Comparison of ENCODE assay signal across 9 mouse cellular contexts in genomic region chr2:93643403-93643780, GRCm38 (mm10). TPM values are rescaled to one million over a fixed set of nuclear protein-coding genes. Genes with fewer than 3 reads are reported as not detected.
DNase-seq lines count a peak whose midpoint lies in the region; ATAC-seq lines count a peak whose summit lies in the region.
"Had no signal": no experiment of that assay in that cellular context is flagged by ENCODE, and none has a peak within 500 bp of the region (broad histone marks: within the 10 kb centered on the region; RNA-seq: fewer than 3 reads in every experiment).

No protein-coding gene starts in this region.

- ATAC-seq in heart, embryonic 15.5 days (replicated peaks; ENCODE audit: insufficient number of reproducible peaks, insufficient read depth, low FRiP score, low read depth) = no peak
- no peak for ATAC-seq in embryonic facial prominence, embryonic 14.5 days (ENCODE audit: low read depth)
- no peak for ATAC-seq in hindbrain, embryonic 16.5 days
- ATAC-seq in midbrain, embryonic 14.5 days (ENCODE audit: low FRiP score, low TSS enrichment) = no peak

- peaks cover 91% of the 10 kb centered on the region for H3K27me3 ChIP-seq in heart, embryonic 15.5 days
- peaks cover 39% of the 10 kb centered on the region for H3K27me3 ChIP-seq in embryonic facial prominence, embryonic 14.5 days (replicated peaks; ENCODE audit: control insufficient read depth, insufficient read depth, low read length)
- peaks cover 47% of the 10 kb centered on the region for H3K27me3 ChIP-seq in hindbrain, embryonic 16.5 days (replicated peaks; ENCODE audit: control insufficient read depth, insufficient read depth, low read length)
- peaks cover 91% of the 10 kb centered on the region for H3K27me3 ChIP-seq in midbrain, embryonic 14.5 days (ENCODE audit: control insufficient read depth, insufficient read depth, low read length)

- H3K9me3 ChIP-seq in heart, embryonic 15.5 days (replicated peaks) = no peaks in the 10 kb centered on the region
- no peaks in the 10 kb centered on the region for H3K9me3 ChIP-seq in embryonic facial prominence, embryonic 14.5 days (ENCODE audit: control insufficient read depth, low read length)
- H3K9me3 ChIP-seq in hindbrain, embryonic 16.5 days (ENCODE audit: control insufficient read depth, low read length) = no peaks in the 10 kb centered on the region
- no peaks in the 10 kb centered on the region for H3K9me3 ChIP-seq in midbrain, embryonic 14.5 days (ENCODE audit: control insufficient read depth, low read length)

- WGBS in heart, embryonic 15.5 days = 5% methylated on average over 28 of the region's 28 CpGs
- 2% methylated on average over 28 of the region's 28 CpGs for WGBS in embryonic facial prominence, embryonic 14.5 days
- 1% methylated on average over 28 of the region's 28 CpGs for WGBS in hindbrain, embryonic 16.5 days
- WGBS in midbrain, embryonic 14.5 days = 2% methylated on average over 28 of the region's 28 CpGs

- peaks cover 30% of the 10 kb centered on the region for H3K4me1 ChIP-seq in heart, embryonic 15.5 days (replicated peaks)
- peaks cover 16% of the 10 kb centered on the region for H3K4me1 ChIP-seq in embryonic facial prominence, embryonic 14.5 days (ENCODE audit: control insufficient read depth, insufficient read depth, low read length)
- H3K4me1 ChIP-seq in hindbrain, embryonic 16.5 days (ENCODE audit: control insufficient read depth, insufficient read depth, low read depth, low read length) = peaks cover 15% of the 10 kb centered on the region
- peaks cover 11% of the 10 kb centered on the region for H3K4me1 ChIP-seq in midbrain, embryonic 14.5 days (ENCODE audit: control insufficient read depth, insufficient read depth, low read length)

- no peaks in the 10 kb centered on the region for H3K36me3 ChIP-seq in heart, embryonic 15.5 days
- H3K36me3 ChIP-seq in embryonic facial prominence, embryonic 14.5 days (ENCODE audit: control insufficient read depth, insufficient read depth, low read length) = no peaks in the 10 kb centered on the region
- no peaks in the 10 kb centered on the region for H3K36me3 ChIP-seq in hindbrain, embryonic 16.5 days (ENCODE audit: control insufficient read depth, insufficient read depth, low read length)
- no peaks in the 10 kb centered on the region for H3K36me3 ChIP-seq in midbrain, embryonic 14.5 days (ENCODE audit: control insufficient read depth, insufficient read depth, low read length)

- H3K4me2 ChIP-seq in heart, embryonic 15.5 days = peak overlapping the region; percentile 94
- H3K4me2 ChIP-seq in embryonic facial prominence, embryonic 14.5 days (ENCODE audit: low read depth, low read length) = peak overlapping the region; percentile 75
- peak overlapping the region; percentile 41 for H3K4me2 ChIP-seq in hindbrain, embryonic 16.5 days (ENCODE audit: low read length)
- H3K4me2 ChIP-seq in midbrain, embryonic 14.5 days (ENCODE audit: low read length) = peak overlapping the region; percentile 51

- H3K9ac ChIP-seq in heart, embryonic 15.5 days = peak overlapping the region; percentile 47
- H3K9ac ChIP-seq in embryonic facial prominence, embryonic 14.5 days (ENCODE audit: low read depth, low read length) = peak overlapping the region; percentile 99
- H3K9ac ChIP-seq in hindbrain, embryonic 16.5 days (ENCODE audit: low read depth, low read length) = no peak overlapping the region; the same call in 1 of the 2 replicates
- no peak overlapping the region; the same call in 1 of the 2 replicates for H3K9ac ChIP-seq in midbrain, embryonic 14.5 days (replicated peaks; ENCODE audit: low read length)

- H3K4me3 ChIP-seq in heart, embryonic 15.5 days = peak overlapping the region; percentile 56
- peak overlapping the region; percentile 82 for H3K4me3 ChIP-seq in embryonic facial prominence, embryonic 14.5 days (ENCODE audit: low read depth, low read length)
- peak overlapping the region; percentile 20 for H3K4me3 ChIP-seq in hindbrain, embryonic 16.5 days (ENCODE audit: low read length)
- H3K4me3 ChIP-seq in midbrain, embryonic 14.5 days (replicated peaks; ENCODE audit: low read depth, low read length) = peak overlapping the region; percentile 28

- no peak overlapping the region for H3K27ac ChIP-seq in heart, embryonic 15.5 days
- peak overlapping the region; percentile 100 for H3K27ac ChIP-seq in embryonic facial prominence, embryonic 14.5 days (replicated peaks; ENCODE audit: low read depth, low read length)
- no peak overlapping the region for H3K27ac ChIP-seq in hindbrain, embryonic 16.5 days (ENCODE audit: low read depth, low read length)
- H3K27ac ChIP-seq in midbrain, embryonic 14.5 days (replicated peaks; ENCODE audit: low read depth, low read length) = no peak overlapping the region

- DNase-seq in heart, adult 9 months (ENCODE audit: low spot score in 2 of 2) = no peak
- no peak for DNase-seq in embryonic facial prominence, embryonic 14.5 days (ENCODE audit: low spot score)
- peak; percentile 49 for DNase-seq in midbrain, embryonic 14.5 days
- no peak for DNase-seq in adrenal gland, adult 18-20 months (ENCODE audit: low spot score in 2 of 2)
- no peak for DNase-seq in layer of hippocampus, adult 9-11 months
- DNase-seq in layer of hippocampus, adult 18-20 months (ENCODE audit: low spot score in 2 of 2) = no peak
- DNase-seq: left cerebral cortex, postnatal 4 days had no signal

RNA-seq across cellular contexts. Expression of gene Alx4, which starts 1.2 kb away (rescaled TPM):
- 0.04 and 0.11 TPM in 2 replicates for polyA plus RNA-seq in heart, embryonic 15.5 days (2015; fragmentation: Nextera tagmentation; extraction: Ambion mirVana)
- 8.4 and 9.0 TPM in 2 replicates for polyA plus RNA-seq in embryonic facial prominence, embryonic 14.5 days (2014; fragmentation: Nextera tagmentation; extraction: Ambion mirVana)
- polyA plus RNA-seq in hindbrain, embryonic 16.5 days (2015; fragmentation: Nextera tagmentation; extraction: Ambion mirVana) = 0.60 and 0.64 TPM in 2 replicates
- 0.05 and 0.80 TPM in 2 replicates for polyA plus RNA-seq in midbrain, embryonic 14.5 days (2014; fragmentation: Nextera tagmentation; extraction: Ambion mirVana)
- total RNA-seq in adrenal gland, adult 18-20 months (2021) = under 1 TPM; 0.40 to 0.48 TPM
- total RNA-seq in layer of hippocampus, adult 18-20 months (2021) = under 1 TPM; 0.51 to 0.62 TPM

Comparison
In these comparisons a context has a peak if more than half of its experiments do, and no peak if none do; other contexts are left out.
1. H3K4me2 ChIP-seq: peak in every context shown above with its lines; median percentile 94 in heart, embryonic 15.5 days; 75 in embryonic facial prominence, embryonic 14.5 days; 51 in midbrain, embryonic 14.5 days; 41 in hindbrain, embryonic 16.5 days.
2. H3K4me3 ChIP-seq: peak in every context shown above with its lines; median percentile 82 in embryonic facial prominence, embryonic 14.5 days; 56 in heart, embryonic 15.5 days; 28 in midbrain, embryonic 14.5 days; 20 in hindbrain, embryonic 16.5 days.
3. H3K9ac ChIP-seq: peak in heart, embryonic 15.5 days (single experiment) and embryonic facial prominence, embryonic 14.5 days (single experiment); none in hindbrain, embryonic 16.5 days (single experiment) and midbrain, embryonic 14.5 days (single experiment).